Mouse (Mus musculus) large intestine, adult 2 months (tissue): ENCODE measurements around the gene Bcl9l. TPM values are rescaled to one million over a fixed set of nuclear protein-coding genes. Genes with fewer than 3 reads are reported as not detected.
A peak's percentile ranks its signal among the peaks of the same experiment; 100 is the strongest.

Experiments
- DNase-seq: peaks from one replicate; pipeline ENCODE4 v3.0.0-alpha.2; 2012; ENCODE audit warnings: low read depth, low spot score
- WGBS: fragments of 180-500 bp; shearing (Covaris S2); methylation state at CpG from one replicate; pipeline ENCODE4 v1.1.7; 2018; 5-methylcytosine and 5-hydroxymethylcytosine counted together
- polyA plus RNA-seq: library from polyadenylated mRNA; depleted of rRNA; stranded (reverse); fragments of >200 nt; gene quantifications from 2 replicates; pipeline ENCODE4 v1.2.3, GENCODE M21; 2012; rRNA removed

Bcl9l gene
- polyA plus RNA-seq, 1 experiment, result 10.0 TPM

DNA sequence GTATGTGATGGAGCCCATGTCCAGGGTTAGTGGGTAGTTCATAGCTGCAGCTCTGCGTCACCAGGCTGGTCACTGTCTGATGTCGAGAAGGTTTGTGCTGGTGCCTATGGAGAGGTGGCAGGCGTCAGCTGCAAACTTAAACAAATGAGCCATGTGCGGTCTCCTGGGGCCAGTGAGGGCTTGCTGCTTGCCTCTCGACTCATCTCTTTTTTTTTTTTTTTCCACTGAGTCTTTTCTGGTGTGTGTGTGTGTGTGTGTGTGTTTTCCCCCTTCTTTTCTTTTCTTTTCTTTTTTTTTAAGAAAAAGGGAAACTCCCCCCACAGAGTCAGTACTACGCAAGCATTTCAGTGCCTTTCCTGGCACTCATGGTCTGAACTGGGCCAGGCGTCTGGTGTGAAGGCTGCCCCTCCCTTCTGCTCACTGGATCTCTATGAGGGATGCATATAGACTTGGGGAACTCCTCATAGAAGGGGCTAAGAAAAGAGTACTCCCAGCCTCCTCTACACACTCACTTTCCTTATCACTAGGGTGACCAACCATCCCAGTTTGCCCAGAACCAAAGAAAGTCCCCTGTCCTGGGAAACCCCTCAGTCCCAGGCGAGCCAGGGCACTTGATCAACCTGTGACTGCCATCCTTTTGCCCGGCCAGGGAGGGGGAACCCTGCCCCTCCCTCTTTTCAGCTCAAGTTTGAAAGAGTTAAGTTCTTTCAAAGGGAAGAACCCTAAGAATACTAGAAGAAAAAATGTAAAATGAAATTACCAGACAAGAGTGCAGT, 43.9 kb downstream of the Bcl9l start:
- DNase-seq, result no peak
- WGBS, result 61% methylated on average over 9 of the region's 9 CpGs

DNA sequence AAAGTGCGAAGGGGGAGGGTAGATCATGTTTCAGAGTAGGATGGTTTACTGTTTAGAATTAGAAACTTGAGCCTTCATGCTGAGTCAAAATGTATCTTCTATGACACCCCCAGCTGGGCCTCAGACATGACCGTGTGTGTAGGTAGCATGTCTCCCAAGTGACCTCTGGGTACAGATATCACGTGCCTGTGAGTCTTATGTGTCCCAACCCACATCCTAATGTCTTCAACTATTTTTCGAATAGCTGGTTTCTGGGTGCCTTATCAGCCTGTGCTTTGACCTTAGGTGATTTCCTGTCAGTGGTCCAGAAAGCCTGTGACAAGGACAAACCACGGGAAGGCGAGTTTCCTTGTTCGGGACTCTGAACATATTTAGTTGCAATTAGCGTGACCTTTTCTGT, 45.7 kb downstream of the Bcl9l start:
- 59% methylated on average over 8 of the region's 8 CpGs for WGBS
- no peak for DNase-seq

DNA sequence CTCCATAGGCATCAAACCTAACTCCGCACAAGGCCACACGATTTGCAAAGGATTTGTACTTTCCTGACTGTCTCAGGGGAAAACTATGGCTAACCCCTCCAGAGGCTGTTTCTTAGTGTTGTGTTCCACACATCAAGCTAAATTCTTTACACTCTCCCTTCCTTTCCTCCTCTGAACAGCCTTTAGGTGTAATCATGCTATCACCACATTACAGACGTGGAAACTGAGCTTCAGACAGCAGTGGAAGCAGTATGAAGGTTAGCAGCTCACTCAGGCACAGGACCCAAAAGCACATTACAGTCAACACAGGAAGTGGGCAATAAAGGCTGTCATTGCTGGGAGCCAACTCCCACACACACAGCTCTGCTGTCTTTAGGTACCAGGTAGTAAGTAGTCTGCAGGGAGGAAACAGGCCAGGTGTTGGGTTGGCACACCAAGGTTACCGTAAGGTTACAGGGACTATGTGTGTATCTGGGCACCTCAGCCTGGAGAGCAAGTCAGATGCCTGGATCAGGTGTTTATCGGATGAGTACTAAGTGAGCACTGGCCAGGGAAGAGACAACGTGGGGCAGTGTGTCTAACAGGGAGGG, 50.5 kb downstream of the Bcl9l start:
- 47% methylated on average over 6 of the region's 6 CpGs for whole genome bisulfite sequencing

GRCm38 (mm10) chr9:44537625-44538301, 55.1 kb downstream of the Bcl9l start:
- 75% methylated on average over 19 of the region's 19 CpGs for WGBS
- DNase-seq, result no peak

More for the DNA sequence above, 50.5 kb downstream of the Bcl9l start:
- no peak for DNase-seq

GRCm38 (mm10) chr9:44539816-44540421, 57.3 kb downstream of the Bcl9l start:
- no peak for DNase-seq
- WGBS, result 57% methylated on average over 2 of the region's 2 CpGs

DNA sequence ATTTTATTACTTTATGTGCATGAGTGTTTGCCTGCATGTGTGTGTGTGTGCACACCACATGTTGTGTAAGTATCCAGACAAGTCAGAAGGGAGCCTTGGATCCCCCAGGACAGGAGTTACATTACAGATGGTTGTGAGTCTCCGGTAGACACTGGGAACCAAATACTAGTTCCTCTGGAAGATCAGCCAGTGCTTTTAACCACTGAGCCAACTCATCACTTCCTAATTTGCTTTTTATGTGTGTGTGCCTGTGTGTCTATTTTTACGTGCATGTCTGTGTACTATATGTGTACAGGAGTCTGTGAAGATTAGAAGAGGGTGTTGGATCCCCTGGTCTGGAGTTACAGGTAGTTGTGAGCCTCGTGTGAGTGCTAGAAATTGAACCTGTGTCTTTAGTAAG, 58.1 kb downstream of the Bcl9l start:
- WGBS, result 68% methylated on average over 3 of the region's 3 CpGs
- no peak for DNase-seq

DNA sequence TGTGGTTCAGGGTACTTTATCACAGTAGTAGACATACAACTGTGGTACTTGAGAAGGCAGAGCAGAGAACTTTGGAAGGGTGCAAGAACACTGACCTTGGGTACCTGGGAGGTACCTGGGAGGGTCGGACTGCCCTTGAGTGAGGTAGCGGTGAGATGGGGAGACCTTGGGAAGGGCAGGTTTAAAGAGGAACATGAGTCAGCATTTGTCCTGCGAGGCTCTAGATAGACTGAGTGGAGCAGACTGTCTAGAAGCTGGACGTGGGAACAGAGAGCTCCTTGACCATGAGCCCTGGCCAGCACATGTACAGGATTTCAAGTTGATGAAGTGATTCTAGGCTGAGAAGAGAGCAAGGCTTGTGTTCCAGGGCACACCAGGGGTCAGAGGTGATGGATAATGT, 59.7 kb downstream of the Bcl9l start:
- no peak for DNase-seq
- 57% methylated on average over 4 of the region's 4 CpGs for WGBS

GRCm38 (mm10) chr9:44544986-44545385, 62.4 kb downstream of the Bcl9l start:
- no peak for DNase-seq
- WGBS, result 82% methylated on average over 3 of the region's 3 CpGs

DNA sequence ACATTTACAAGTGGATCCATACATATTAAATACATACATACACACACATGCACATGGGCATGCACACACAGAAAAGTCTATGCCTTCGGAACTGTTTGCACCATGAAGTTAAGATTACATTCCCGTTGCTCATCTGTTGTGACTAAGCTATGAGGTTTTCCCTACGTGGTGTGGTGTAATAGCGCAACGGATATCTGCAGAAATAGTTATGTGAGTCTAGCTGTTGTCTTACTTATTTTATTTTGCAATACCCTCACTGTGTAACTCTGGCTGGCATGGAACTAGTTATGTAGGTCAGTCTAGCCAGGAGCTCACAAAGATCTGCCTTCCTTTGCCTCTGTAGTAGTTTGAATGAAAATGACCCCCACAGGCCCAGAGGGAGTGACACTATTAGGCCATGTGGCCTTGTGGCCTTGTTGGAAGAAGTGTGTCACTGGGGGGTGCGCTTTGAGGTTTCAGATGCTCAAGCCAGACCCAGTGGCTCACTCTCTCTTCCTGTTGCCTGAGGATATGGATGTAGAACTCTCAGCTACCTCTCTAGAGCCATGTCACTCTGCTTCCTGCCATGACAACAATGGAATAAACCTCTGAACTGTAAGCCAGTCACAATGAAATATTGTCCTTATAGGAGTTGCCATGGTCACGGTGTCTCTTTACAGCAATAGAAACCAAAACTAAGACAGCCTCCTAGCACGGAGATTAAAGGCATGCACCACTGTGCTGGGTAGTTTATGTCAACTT, 66.0 kb downstream of the Bcl9l start:
- DNase-seq, result no peak
- WGBS, result 89% methylated on average over 8 of the region's 8 CpGs

DNA sequence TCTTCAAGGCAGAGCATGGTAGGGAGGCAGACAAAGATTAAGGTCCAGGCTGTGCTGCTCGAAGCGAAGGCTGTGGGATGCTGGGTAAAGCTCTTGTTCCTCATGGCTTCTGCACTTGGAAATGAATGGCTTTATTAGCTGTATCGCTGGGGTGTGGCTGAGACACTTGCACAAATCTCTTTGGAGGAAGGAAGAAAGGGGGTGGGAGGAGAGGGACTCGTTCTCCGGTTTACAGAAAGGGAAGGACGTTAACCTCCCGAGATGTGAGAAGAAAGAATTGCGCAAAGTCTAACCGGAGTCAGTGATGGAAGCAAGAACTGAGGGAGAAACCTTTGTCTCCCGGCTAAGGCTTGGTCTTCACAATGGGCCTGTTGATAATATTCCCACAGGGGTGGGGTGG, 68.5 kb downstream of the Bcl9l start:
- DNase-seq, result no peak
- WGBS, result 53% methylated on average over 10 of the region's 10 CpGs

GRCm38 (mm10) chr9:44552161-44552560, 69.5 kb downstream of the Bcl9l start:
- DNase-seq, result peak; percentile 48
- 50% methylated on average over 8 of the region's 8 CpGs for WGBS

Other genes starting within 250 kb of the Bcl9l start
- 6.8 and 12.1 TPM in 2 replicates for gene Cbl, start 248.8 kb upstream of the Bcl9l start, polyA plus RNA-seq
- not detected in 2 replicates for gene Ccdc153, start 242.1 kb upstream of the Bcl9l start, polyA plus RNA-seq
- 30.2 and 32.2 TPM in 2 replicates for gene Pdzd3, start 231.4 kb upstream of the Bcl9l start, polyA plus RNA-seq
- 10.7 and 14.5 TPM in 2 replicates for gene Nlrx1, start 214.2 kb upstream of the Bcl9l start, polyA plus RNA-seq
- gene Abcg4, start 194.2 kb upstream of the Bcl9l start, polyA plus RNA-seq, result 2.1 and 2.7 TPM in 2 replicates
- 18.4 and 32.8 TPM in 2 replicates for gene Hinfp, start 177.2 kb upstream of the Bcl9l start, polyA plus RNA-seq
- 114 and 159 TPM in 2 replicates for gene C2cd2l, start 162.5 kb upstream of the Bcl9l start, polyA plus RNA-seq
- 71.4 and 79.3 TPM in 2 replicates for gene Dpagt1, start 156.8 kb upstream of the Bcl9l start, polyA plus RNA-seq
- 149 and 167 TPM in 2 replicates for gene H2afx, start 148.1 kb upstream of the Bcl9l start, polyA plus RNA-seq
- gene Hmbs, start 138.6 kb upstream of the Bcl9l start, polyA plus RNA-seq, result 51.9 and 52.9 TPM in 2 replicates
- 22.8 and 25.8 TPM in 2 replicates for gene Vps11, start 121.2 kb upstream of the Bcl9l start, polyA plus RNA-seq
- 82.2 and 92.0 TPM in 2 replicates for gene Hyou1, start 103.3 kb upstream of the Bcl9l start, polyA plus RNA-seq
- gene Slc37a4, start 86.0 kb upstream of the Bcl9l start, polyA plus RNA-seq, result 48.9 and 60.6 TPM in 2 replicates
- 281 and 376 TPM in 2 replicates for gene Rps25, start 75.7 kb upstream of the Bcl9l start, polyA plus RNA-seq
- gene Trappc4, start 75.2 kb upstream of the Bcl9l start, polyA plus RNA-seq, result 61.2 and 67.8 TPM in 2 replicates
- 18.0 and 30.4 TPM in 2 replicates for gene Ccdc84, start 64.3 kb upstream of the Bcl9l start, polyA plus RNA-seq
- not detected in 2 replicates for gene Foxr1, start 41.7 kb upstream of the Bcl9l start, polyA plus RNA-seq
- gene Upk2, start 27.8 kb upstream of the Bcl9l start, polyA plus RNA-seq, result not detected in 2 replicates
- 8.9 and 10.7 TPM in 2 replicates for gene Cxcr5, start 79.1 kb downstream of the Bcl9l start, polyA plus RNA-seq
- gene Ddx6, start 122.1 kb downstream of the Bcl9l start, polyA plus RNA-seq, result 10.8 and 17.3 TPM in 2 replicates
- gene Treh, start 190.4 kb downstream of the Bcl9l start, polyA plus RNA-seq, result 24.4 and 96.0 TPM in 2 replicates